Mouse (Mus musculus) ES-Bruce4 (cell line): ENCODE results near the gene Dmbx1. TPM values are rescaled to one million over a fixed set of nuclear protein-coding genes. Genes with fewer than 3 reads are reported as not detected.

Experiments used
- H3K27ac ChIP-seq: 2 replicates; pipeline ENCODE4 v1.5.1; 2012; ENCODE audit warnings: low read length, inconsistent platforms; ENCODE audit not compliant: insufficient read depth
- H3K27me3 ChIP-seq: 2 replicates; pipeline ENCODE4 v1.6.1; 2012; ENCODE audit warnings: mild to moderate bottlenecking, low read length, inconsistent platforms; ENCODE audit not compliant: control insufficient read depth, poor library complexity, insufficient read depth, severe bottlenecking
- H3K36me3 ChIP-seq: 2 replicates; pipeline ENCODE4 v1.6.1; 2012; ENCODE audit warnings: inconsistent platforms, mild to moderate bottlenecking, low read length, moderate library complexity; ENCODE audit not compliant: control insufficient read depth, poor library complexity, insufficient read depth, severe bottlenecking
- H3K4me1 ChIP-seq: one replicate; pipeline ENCODE4 v1.8.1; 2011; ENCODE audit warnings: low read length; ENCODE audit not compliant: control insufficient read depth, insufficient read depth
- H3K4me3 ChIP-seq: 2 replicates; pipeline ENCODE4 v1.5.1; 2011; ENCODE audit warnings: low read depth, mild to moderate bottlenecking, low read length
- H3K9ac ChIP-seq: 2 replicates; pipeline ENCODE4 v1.6.1; 2012; ENCODE audit warnings: low read depth, mild to moderate bottlenecking, inconsistent platforms; ENCODE audit not compliant: poor library complexity, severe bottlenecking
- H3K9me3 ChIP-seq: replicated peaks from 2 replicates; pipeline ENCODE4 v1.6.1; 2012; ENCODE audit warnings: mild to moderate bottlenecking, low read length, inconsistent platforms; ENCODE audit not compliant: control insufficient read depth, poor library complexity, insufficient read depth, severe bottlenecking
- CTCF ChIP-seq: IDR thresholded peaks from one replicate; pipeline ENCODE4 v1.8.1; 2011; ENCODE audit warnings: low read depth, low read length
- EP300 ChIP-seq: IDR thresholded peaks from 2 replicates; pipeline ENCODE4 v1.6.1; 2011; ENCODE audit warnings: low read depth, low read length; ENCODE audit not compliant: insufficient read depth
- POLR2A ChIP-seq: IDR thresholded peaks from one replicate; pipeline ENCODE4 v1.8.1; 2011; ENCODE audit warnings: low read length; ENCODE audit not compliant: insufficient read depth
- polyA plus RNA-seq: library from polyadenylated mRNA; stranded (reverse); fragments of >200 nt; gene quantifications from 2 replicates; pipeline ENCODE4 v1.2.4, GENCODE M21; 2011; ENCODE audit warnings: low read depth; ENCODE audit not compliant: missing spikeins, insufficient read depth, insufficient read length

Gene Dmbx1
- 0.70 and 0.88 TPM in 2 replicates for polyA plus RNA-seq

- Histone ChIP-seq H3K27me3 (peaks cover 26% of the 10 kb centered on the region), H3K27ac (no peak within 1 kb of the TSS), H3K36me3 (no peaks in the 10 kb centered on the region), H3K4me1 (no peaks in the 10 kb centered on the region), H3K9me3 (no peaks in the 10 kb centered on the region), H3K4me3 (peak within 1 kb of the TSS; percentile 45), H3K9ac (peak within 1 kb of the TSS; percentile 46)
- TF ChIP-seq EP300 (no peak), POLR2A (no peak), CTCF (no peak)
These were observed at the start of gene Dmbx1 for GRCm38 (mm10) chr4:115939295-115940102. Dmbx1 (minus strand) TSS chr4:115939926.

GRCm38 (mm10) chr4:115989382-115989781 lies 49.7 kb upstream of the Dmbx1 start:
- TF ChIP-seq POLR2A, result no peak
- no peak for TF ChIP-seq CTCF
- TF ChIP-seq EP300, result no peak
- Histone ChIP-seq H3K4me3 (no peak overlapping the region), H3K9ac (no peak overlapping the region), H3K9me3 (no peaks in the 10 kb centered on the region; the same call in 1 of the 2 replicates), H3K27me3 (no peaks in the 10 kb centered on the region), H3K36me3 (no peaks in the 10 kb centered on the region), H3K27ac (no peak overlapping the region), H3K4me1 (no peaks in the 10 kb centered on the region)

- Histone ChIP-seq H3K4me1 (no peaks in the 10 kb centered on the region), H3K27me3 (no peaks in the 10 kb centered on the region), H3K9ac (no peak overlapping the region), H3K9me3 (no peaks in the 10 kb centered on the region), H3K27ac (no peak overlapping the region), H3K4me3 (no peak overlapping the region), H3K36me3 (no peaks in the 10 kb centered on the region)
- TF ChIP-seq EP300, result no peak
- no peak for TF ChIP-seq POLR2A
- no peak for TF ChIP-seq CTCF
These were observed 48.3 kb upstream of the Dmbx1 start for GRCm38 (mm10) chr4:115987858-115988530.

GRCm38 (mm10) chr4:115987436-115987835 lies 47.7 kb upstream of the Dmbx1 start:
- Histone ChIP-seq H3K27me3 (no peaks in the 10 kb centered on the region), H3K9me3 (no peaks in the 10 kb centered on the region), H3K9ac (no peak overlapping the region), H3K36me3 (no peaks in the 10 kb centered on the region), H3K4me1 (no peaks in the 10 kb centered on the region), H3K4me3 (no peak overlapping the region), H3K27ac (no peak overlapping the region)
- TF ChIP-seq EP300, result no peak
- TF ChIP-seq POLR2A, result no peak
- TF ChIP-seq CTCF, result no peak

- Histone ChIP-seq H3K4me1 (no peaks in the 10 kb centered on the region), H3K4me3 (peak overlapping the region; percentile 27; the same call in 1 of the 2 replicates), H3K9me3 (no peaks in the 10 kb centered on the region), H3K36me3 (no peaks in the 10 kb centered on the region), H3K9ac (0 out of 2 replicates have a peak overlapping the region, but pooled peaks have one; percentile 47), H3K27ac (no peak overlapping the region), H3K27me3 (no peaks in the 10 kb centered on the region)
- no peak for TF ChIP-seq EP300
- peak; percentile 46 for TF ChIP-seq CTCF
These were observed 45.2 kb upstream of the Dmbx1 start for GRCm38 (mm10) chr4:115984967-115985366.
